Mouse (Mus musculus): ENCODE data around the gene Gm32742.
"Not testable (repeated sequence)": the region's sequence is repeated elsewhere in the genome, so short reads cannot be mapped to it uniquely, and the experiment has no call there.

Gm32742 gene

DNA sequence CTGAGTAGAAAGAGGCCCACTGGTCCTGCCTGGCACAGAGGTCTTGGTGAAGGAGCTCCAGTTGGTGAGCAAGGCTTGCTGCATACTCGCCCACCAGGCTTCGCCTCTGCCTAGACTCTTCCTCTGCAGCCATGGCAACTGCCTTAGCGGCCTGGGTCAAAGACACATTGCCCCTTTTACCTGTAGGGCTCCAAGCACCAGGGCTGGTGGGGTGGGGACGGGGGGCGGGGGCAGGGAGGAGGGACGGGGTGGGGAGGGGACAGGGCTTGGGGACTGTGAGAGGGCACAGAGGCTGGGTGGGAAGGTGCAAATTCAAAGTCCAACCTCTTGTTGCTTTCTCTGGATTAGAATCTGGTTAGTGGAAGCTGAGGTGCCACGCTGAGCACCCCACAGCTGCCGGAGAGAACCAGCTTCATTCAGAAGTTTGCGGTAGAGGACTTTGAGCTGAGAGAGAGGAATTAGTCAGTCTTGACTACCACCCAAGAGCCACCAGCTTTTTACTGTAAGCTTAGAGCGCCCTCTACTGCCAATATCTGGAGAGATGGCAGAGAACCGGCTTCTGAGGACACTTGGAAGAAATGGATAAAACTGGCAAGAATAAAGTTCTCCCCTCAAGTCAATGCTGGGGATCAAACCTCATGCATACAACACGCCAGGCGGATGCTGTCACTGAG, 13.1 kb downstream of the Gm32742 start:
- DNase-seq (ENCODE audit: low spot score) = peak; percentile 91

DNA sequence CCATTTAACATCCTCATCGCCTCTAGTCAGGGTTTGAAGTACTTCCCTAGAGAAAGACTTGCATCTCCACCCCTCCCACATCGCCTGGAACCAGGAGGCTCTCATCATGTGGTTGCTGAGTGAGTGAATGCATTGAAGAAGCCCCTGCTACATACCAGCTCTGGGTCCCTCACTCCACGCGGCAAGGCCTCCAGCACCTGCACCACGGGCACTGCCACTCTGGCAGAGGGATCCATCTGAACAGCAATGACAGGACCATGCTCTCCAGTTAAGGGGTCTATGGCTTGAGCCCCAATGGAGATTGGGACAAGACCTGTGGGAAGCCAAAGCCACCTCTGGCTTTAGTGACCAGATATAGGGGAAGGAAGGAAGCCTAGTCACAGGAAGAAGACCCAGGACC, 18.0 kb downstream of the Gm32742 start:
- no peak for DNase-seq (ENCODE audit: low spot score)

- DNase-seq (ENCODE audit: low spot score) = no peak
These were observed 18.8 kb downstream of the Gm32742 start for GRCm38 (mm10) chr9:51146496-51146895.

- DNase-seq (ENCODE audit: low spot score) = no peak
These were observed 21.1 kb downstream of the Gm32742 start for GRCm38 (mm10) chr9:51144218-51144617.

GRCm38 (mm10) chr9:51143437-51143836, 21.9 kb downstream of the Gm32742 start:
- DNase-seq (ENCODE audit: low spot score) = no peak

- no peak for DNase-seq (ENCODE audit: low spot score)
These were observed 24.6 kb downstream of the Gm32742 start for GRCm38 (mm10) chr9:51140711-51141110.

DNA sequence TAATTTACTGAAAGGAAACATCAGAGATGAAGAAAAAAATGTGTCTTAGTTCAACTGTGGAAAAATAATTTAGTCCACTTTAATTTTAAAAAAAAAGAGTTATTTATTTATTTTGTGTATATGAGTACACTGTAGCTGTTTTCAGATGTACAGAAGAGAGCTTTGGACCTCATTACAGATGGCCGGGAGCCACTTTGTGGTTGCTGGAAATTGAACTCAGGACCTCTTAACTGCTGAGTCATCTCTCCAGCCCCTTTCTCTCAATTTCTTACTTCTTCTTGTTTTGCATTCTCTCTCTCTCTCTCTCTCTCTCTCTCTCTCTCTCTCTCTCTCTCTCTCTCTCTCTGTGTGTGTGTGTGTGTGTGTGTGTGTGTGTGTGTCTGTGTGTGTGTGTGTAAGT, 25.9 kb downstream of the Gm32742 start:
- DNase-seq (ENCODE audit: low spot score) = not testable (repeated sequence)

DNA sequence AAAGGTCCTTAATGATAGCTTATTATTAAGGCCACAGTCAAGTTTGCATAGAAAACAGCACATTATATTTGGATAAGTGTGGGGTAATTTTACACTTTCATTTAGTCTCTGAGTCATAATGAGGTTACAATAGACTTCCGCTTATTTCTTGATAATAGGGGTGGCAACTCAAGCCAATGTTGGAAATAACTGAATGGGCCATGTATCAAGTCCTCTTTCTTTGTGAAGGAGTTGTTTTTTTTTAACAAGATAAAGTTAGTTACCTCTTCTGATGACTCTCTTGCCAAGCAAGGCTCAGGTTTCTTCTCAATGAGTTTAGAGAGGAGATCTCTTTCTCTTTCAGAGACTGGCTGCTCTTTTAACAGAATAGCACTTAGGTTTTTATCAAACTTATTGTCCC, 27.0 kb downstream of the Gm32742 start:
- no peak for DNase-seq (ENCODE audit: low spot score)

DNA sequence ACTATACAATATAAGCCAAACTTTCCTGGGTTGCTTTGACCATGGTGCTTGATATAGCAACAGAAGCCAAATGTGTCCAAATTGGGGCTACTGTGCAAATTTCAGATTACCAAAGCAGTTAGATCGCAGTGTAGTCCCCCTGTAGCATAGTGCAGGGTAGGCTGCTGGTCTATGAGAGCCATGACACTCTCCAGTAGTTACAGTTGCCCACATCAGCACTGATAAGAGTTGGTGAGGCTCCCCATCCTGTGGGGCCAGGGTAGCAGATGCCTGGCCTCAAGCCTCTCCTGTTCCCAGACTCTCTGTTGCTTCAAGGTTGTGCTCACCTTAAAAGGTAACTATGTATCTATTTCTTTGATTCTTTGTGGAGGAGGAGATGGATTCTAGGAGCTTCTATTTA, 27.5 kb downstream of the Gm32742 start:
- no peak for DNase-seq (ENCODE audit: low spot score)

- DNase-seq (ENCODE audit: low spot score) = no peak
These were observed 27.9 kb downstream of the Gm32742 start for GRCm38 (mm10) chr9:51137432-51137831.

GRCm38 (mm10) chr9:51136985-51137384, 28.3 kb downstream of the Gm32742 start:
- peak; percentile 41 for DNase-seq (ENCODE audit: low spot score)

- no peak for DNase-seq (ENCODE audit: low spot score)
These were observed 50.5 kb downstream of the Gm32742 start for GRCm38 (mm10) chr9:51114767-51115166.

DNA sequence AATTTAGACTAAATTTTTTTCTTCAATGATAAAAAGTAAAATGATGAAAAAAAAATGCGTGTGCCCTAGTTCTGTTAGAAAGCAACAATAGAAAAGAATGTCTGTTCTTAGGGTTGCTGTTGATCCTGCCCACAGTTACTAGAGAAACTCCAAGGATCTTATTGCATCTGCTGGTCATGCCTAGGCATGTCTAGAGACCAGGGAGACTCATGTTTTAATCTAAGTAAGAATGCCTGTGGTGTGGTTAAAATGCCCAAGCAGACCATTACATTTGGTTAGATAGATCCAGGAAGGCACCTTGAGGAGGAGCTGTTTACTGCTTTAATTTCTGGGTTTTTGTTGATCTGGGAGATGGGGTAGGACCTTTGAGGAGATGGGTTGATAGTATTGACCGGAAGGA, 59.6 kb downstream of the Gm32742 start:
- no peak for DNase-seq (ENCODE audit: low spot score)

DNA sequence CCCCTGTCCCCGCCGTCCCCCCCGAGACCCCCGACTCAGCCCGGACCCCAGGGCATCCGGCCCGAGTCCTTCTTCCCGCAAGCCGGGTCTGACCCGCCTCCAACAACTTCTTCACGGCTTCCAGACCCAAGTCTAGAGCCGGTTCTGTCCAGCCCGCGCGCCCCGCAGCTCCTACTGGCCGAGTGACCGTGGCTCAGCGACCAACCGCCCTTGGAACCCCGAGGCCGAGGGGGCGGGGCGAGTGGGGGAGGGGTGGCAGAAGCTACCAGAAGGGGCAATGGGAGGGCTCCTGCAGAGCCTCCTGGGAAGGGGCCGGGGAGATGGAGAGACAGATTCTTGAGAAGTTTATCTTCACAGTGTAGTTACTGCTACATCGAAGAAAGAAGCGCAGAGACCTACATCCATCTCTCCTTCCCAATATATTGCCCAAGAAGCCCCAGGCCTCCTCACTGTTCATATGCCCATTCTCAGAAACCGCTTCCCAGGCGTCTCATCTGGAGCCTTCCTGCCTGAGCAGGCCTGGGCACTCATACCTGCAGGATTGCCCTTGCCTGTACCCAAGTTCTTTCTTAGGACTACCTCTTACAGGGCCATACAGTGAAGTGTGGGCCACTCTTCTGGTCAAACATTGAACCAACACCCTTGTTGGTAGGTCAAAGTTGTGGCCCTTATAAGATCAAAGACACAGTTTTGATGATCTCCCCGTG, 61.4 kb downstream of the Gm32742 start:
- peak; percentile 75 for DNase-seq (ENCODE audit: low spot score)

DNA sequence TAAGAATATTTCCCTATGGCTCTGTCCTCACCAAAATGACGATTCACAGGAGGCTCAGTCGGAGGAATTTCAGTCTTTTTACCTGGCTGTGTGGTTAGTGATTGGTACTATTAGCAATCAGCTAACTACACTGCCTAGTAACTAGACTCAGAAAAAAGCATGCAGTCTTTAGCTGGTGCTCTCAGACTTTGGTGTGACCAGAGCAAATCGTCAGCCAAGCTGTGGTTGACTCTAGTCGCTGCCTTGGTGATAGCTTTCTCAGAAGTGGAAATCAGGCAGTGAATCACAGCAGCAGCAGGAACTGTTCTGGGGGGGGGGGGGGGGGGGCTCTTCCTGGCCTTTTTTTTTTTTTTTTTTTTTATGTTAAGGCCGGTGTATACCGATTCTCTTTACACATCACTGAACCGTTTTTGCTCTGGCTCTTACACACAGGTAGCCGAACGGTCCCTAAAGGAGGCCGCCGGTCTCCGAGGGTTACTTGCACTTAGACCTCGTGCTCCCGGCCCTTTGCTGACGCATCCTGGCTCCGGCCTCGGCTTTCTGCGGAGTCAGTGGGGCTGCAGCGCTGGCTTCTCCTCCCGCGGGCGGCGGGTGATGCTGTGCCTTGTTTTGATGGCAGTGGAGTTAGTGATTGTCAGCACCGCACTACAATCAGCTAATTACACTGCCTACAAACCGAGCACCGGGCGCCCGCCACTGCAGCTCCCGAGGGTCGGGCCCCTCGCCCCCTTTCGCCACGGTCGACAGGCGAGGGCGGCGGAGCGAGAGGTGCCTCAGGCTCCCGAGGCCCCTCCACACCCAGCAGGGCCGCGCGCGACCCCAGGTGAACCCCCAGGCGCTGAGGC, 62.1 kb downstream of the Gm32742 start:
- DNase-seq (ENCODE audit: low spot score) = peak; percentile 58

- peak; percentile 82 for DNase-seq (ENCODE audit: low spot score)
These were observed 63.4 kb downstream of the Gm32742 start, which contains the start of gene 4833427G06Rik for GRCm38 (mm10) chr9:51101756-51102425. Gene 4833427G06Rik, minus strand, starts transcription at chr9:51102078.

DNA sequence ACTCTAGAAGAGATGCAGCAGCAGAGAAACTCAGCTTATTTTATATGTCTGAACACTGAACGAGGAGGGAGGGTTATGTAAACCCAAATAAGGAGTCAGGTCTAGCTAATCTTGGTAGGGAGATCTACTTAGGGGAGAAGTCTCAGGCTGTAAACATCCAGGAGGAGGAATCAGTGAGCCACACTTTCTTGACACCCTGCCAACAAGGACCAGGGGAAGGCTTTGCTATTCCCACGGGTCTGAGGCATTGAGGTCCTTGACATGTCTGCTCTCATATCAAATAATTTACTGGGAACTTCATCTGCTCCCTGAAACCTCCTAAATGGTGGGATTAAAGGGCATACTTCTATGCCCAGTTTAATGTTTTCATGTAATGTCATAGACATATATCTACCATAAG, 69.0 kb downstream of the Gm32742 start:
- no peak for DNase-seq (ENCODE audit: low spot score)

DNA sequence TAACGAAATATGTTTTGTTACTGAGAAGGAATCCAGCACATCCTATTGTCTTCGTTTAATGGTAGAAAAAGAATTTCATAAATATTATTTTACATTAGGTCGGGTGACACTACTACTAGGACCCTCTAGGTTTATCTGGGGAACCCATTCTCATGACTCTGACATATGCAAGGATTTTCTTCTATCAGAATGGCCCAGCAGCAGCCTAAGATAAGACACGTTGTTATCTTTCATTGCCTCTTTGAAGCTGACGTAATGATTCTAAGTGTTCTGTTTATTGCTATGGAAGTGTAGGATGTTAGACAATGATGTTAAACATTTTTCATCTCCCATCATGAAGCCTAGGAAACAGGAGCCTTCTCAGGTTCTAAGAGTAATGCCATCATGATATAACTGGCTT, 71.6 kb downstream of the Gm32742 start:
- no peak for DNase-seq (ENCODE audit: low spot score)

DNA sequence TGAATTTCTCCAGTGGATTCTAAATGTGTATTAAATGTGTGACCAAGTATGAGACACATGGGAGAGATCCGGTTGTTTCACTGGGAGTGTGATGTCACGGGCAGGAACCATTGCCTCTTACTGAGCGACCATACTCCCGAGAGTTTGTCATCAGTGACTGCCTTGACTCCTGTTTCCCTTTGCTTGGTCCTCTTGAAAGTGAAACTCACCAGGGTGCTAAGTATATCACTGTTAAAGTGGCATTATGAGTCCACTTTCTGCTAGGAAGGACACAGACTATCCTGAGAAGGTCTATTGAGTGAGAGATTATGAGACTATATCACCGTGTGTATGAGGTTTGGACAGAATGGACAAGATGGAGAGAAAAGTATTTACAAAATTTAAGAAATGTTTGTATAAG, 83.7 kb downstream of the Gm32742 start:
- DNase-seq (ENCODE audit: low spot score) = no peak

Data from retina, embryonic 14.5 days (tissue).